Mouse (Mus musculus) lung, adult 2 months (tissue): ENCODE measurements at regions not wholly inside any gene's neighbourhood (a gene's known extent, or its start where the extent isn't known, plus 50 kb on each side); places are given as distances from the start of the nearest gene placed in this dataset.

ENCODE experiments used
- CTCF ChIP-seq: fragments of 200-500 bp; IDR thresholded peaks from 2 replicates; pipeline ENCODE4 v1.5.1; 2011; ENCODE audit warnings: mild to moderate bottlenecking, low read length, control low read depth; ENCODE audit not compliant: insufficient read depth
- POLR2A ChIP-seq: fragments of 200-500 bp; IDR thresholded peaks from 2 replicates; pipeline ENCODE4 v1.6.1; 2011; ENCODE audit warnings: low read depth, mild to moderate bottlenecking, control low read depth, low read length, borderline replicate concordance; ENCODE audit errors: extremely low read depth

DNA sequence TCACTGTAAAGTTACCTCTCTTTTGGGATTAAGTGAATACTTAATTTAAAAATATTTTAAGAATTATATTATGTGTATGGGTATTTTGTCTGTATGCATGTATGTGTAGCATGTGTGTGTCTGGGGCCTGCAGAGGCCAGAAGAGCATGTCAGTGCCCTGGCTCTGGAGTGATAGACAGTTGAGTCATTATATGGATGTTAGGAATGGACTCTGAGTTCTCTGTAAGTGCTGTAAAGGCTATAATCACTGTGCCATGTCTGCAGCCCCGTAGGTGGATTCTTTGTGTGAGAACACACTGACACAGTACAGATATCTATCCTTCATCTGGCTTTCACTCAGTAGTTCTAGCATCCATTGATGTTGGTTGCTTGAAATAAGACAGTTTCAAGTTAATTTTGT lies 2292.7 kb downstream of the 4930444P10Rik start:
- TF ChIP-seq CTCF (no peak), POLR2A (no peak)
